Mouse (Mus musculus): ENCODE measurements around the gene Ccdc47. TPM values are rescaled to one million over a fixed set of nuclear protein-coding genes. Genes with fewer than 3 reads are reported as not detected.

Ccdc47 gene
- polyA plus RNA-seq, 1 experiment from 2014 or later = 90.2 TPM

- no peak for ATAC-seq (ENCODE audit: low FRiP score, low read depth)
- H3K4me1 ChIP-seq = peaks cover 8% of the 10 kb centered on the region
- no peaks in the 10 kb centered on the region for H3K27me3 ChIP-seq (replicated peaks)
- H3K4me3 ChIP-seq = peak overlapping the region; percentile 73
- H3K36me3 ChIP-seq = peaks cover 24% of the 10 kb centered on the region
- H3K9ac ChIP-seq = peak overlapping the region; percentile 57; the same call in 1 of the 2 replicates
- peak overlapping the region; percentile 78 for H3K4me2 ChIP-seq (replicated peaks)
- no peaks in the 10 kb centered on the region for H3K9me3 ChIP-seq
- WGBS = 51% methylated on average over 3 of the region's 3 CpGs
- peak overlapping the region; percentile 65 for H3K27ac ChIP-seq
Measured at GRCm38 (mm10) chr11:106194155-106194541, 22.0 kb downstream of the Ccdc47 start.

GRCm38 (mm10) chr11:106193371-106194154, 22.6 kb downstream of the Ccdc47 start:
- Histone ChIP-seq H3K9me3 (no peaks in the 10 kb centered on the region), H3K36me3 (peaks cover 23% of the 10 kb centered on the region), H3K4me3 (peak overlapping the region; percentile 73), H3K27ac (peak overlapping the region; percentile 65), H3K9ac (peak overlapping the region; percentile 67), H3K4me2 (replicated peaks) (peak overlapping the region; percentile 78), H3K4me1 (peaks cover 8% of the 10 kb centered on the region), H3K27me3 (replicated peaks) (no peaks in the 10 kb centered on the region)
- peak; percentile 97 for ATAC-seq (ENCODE audit: low FRiP score, low read depth)
- under 1% methylated on average over 43 of the region's 44 CpGs for WGBS

GRCm38 (mm10) chr11:106192657-106193370, 23.3 kb downstream of the Ccdc47 start:
- peak; percentile 23; the same call in 1 of the 2 replicates for ATAC-seq (ENCODE audit: low FRiP score, low read depth)
- H3K9ac ChIP-seq = peak overlapping the region; percentile 67
- peaks cover 8% of the 10 kb centered on the region for H3K4me1 ChIP-seq
- H3K4me3 ChIP-seq = peak overlapping the region; percentile 73
- 11% methylated on average over 19 of the region's 19 CpGs for WGBS
- peaks cover 15% of the 10 kb centered on the region for H3K36me3 ChIP-seq
- no peaks in the 10 kb centered on the region for H3K27me3 ChIP-seq (replicated peaks)
- peak overlapping the region; percentile 78 for H3K4me2 ChIP-seq (replicated peaks)
- H3K27ac ChIP-seq = peak overlapping the region; percentile 65
- no peaks in the 10 kb centered on the region for H3K9me3 ChIP-seq

- Histone ChIP-seq H3K27ac (no peak overlapping the region), H3K9me3 (no peaks in the 10 kb centered on the region), H3K4me1 (peaks cover 8% of the 10 kb centered on the region), H3K9ac (no peak overlapping the region), H3K36me3 (peaks cover 10% of the 10 kb centered on the region), H3K4me2 (replicated peaks) (peak overlapping the region; percentile 78), H3K4me3 (no peak overlapping the region), H3K27me3 (replicated peaks) (no peaks in the 10 kb centered on the region)
- 88% methylated on average over 5 of the region's 5 CpGs for WGBS
- no peak for ATAC-seq (ENCODE audit: low FRiP score, low read depth)
Measured at GRCm38 (mm10) chr11:106192241-106192640, 23.9 kb downstream of the Ccdc47 start.

GRCm38 (mm10) chr11:106191716-106192115, 24.4 kb downstream of the Ccdc47 start:
- no peak overlapping the region for H3K4me3 ChIP-seq

GRCm38 (mm10) chr11:106187326-106187725, 28.8 kb downstream of the Ccdc47 start:
- 95% methylated on average over 4 of the region's 4 CpGs for whole genome bisulfite sequencing

More at GRCm38 (mm10) chr11:106191716-106192115, 24.4 kb downstream of the Ccdc47 start:
- Histone ChIP-seq H3K9me3 (no peaks in the 10 kb centered on the region), H3K4me2 (replicated peaks) (no peak overlapping the region), H3K27ac (no peak overlapping the region), H3K9ac (no peak overlapping the region), H3K36me3 (peaks cover 6% of the 10 kb centered on the region), H3K4me1 (peaks cover 8% of the 10 kb centered on the region), H3K27me3 (replicated peaks) (no peaks in the 10 kb centered on the region)
- ATAC-seq (ENCODE audit: low FRiP score, low read depth) = no peak
- WGBS = 95% methylated on average over 3 of the region's 3 CpGs

GRCm38 (mm10) chr11:106180449-106180801, 35.7 kb downstream of the Ccdc47 start:
- Histone ChIP-seq H3K4me2 (replicated peaks) (no peak overlapping the region), H3K9ac (no peak overlapping the region), H3K9me3 (no peaks in the 10 kb centered on the region), H3K4me3 (no peak overlapping the region), H3K4me1 (no peaks in the 10 kb centered on the region), H3K36me3 (peaks cover 7% of the 10 kb centered on the region; the same call in 1 of the 2 replicates), H3K27me3 (replicated peaks) (no peaks in the 10 kb centered on the region), H3K27ac (no peak overlapping the region)
- no peak for ATAC-seq (ENCODE audit: low FRiP score, low read depth)
- WGBS = 94% methylated on average over 2 of the region's 2 CpGs

More at GRCm38 (mm10) chr11:106187326-106187725, 28.8 kb downstream of the Ccdc47 start:
- no peak overlapping the region for H3K4me2 ChIP-seq (replicated peaks)
- H3K9ac ChIP-seq = no peak overlapping the region
- H3K9me3 ChIP-seq = no peaks in the 10 kb centered on the region
- H3K36me3 ChIP-seq = peaks cover 12% of the 10 kb centered on the region; the same call in 1 of the 2 replicates
- H3K4me1 ChIP-seq = peaks cover 2% of the 10 kb centered on the region
- no peaks in the 10 kb centered on the region for H3K27me3 ChIP-seq (replicated peaks)
- H3K27ac ChIP-seq = no peak overlapping the region
- ATAC-seq (ENCODE audit: low FRiP score, low read depth) = no peak
- no peak overlapping the region for H3K4me3 ChIP-seq

- Histone ChIP-seq H3K27ac (no peak overlapping the region), H3K4me1 (no peaks in the 10 kb centered on the region), H3K9me3 (no peaks in the 10 kb centered on the region), H3K27me3 (replicated peaks) (no peaks in the 10 kb centered on the region), H3K4me2 (replicated peaks) (no peak overlapping the region), H3K9ac (no peak overlapping the region), H3K36me3 (peaks cover 6% of the 10 kb centered on the region; the same call in 1 of the 2 replicates), H3K4me3 (no peak overlapping the region)
- WGBS = 87% methylated on average over 7 of the region's 7 CpGs
- ATAC-seq (ENCODE audit: low FRiP score, low read depth) = no peak
Measured at GRCm38 (mm10) chr11:106179711-106180448, 36.3 kb downstream of the Ccdc47 start.

GRCm38 (mm10) chr11:106178036-106178782, 37.9 kb downstream of the Ccdc47 start:
- Histone ChIP-seq H3K27ac (no peak overlapping the region), H3K27me3 (replicated peaks) (no peaks in the 10 kb centered on the region), H3K9me3 (no peaks in the 10 kb centered on the region), H3K9ac (no peak overlapping the region), H3K4me1 (no peaks in the 10 kb centered on the region), H3K4me3 (no peak overlapping the region), H3K4me2 (replicated peaks) (no peak overlapping the region), H3K36me3 (peaks cover 5% of the 10 kb centered on the region; the same call in 1 of the 2 replicates)
- ATAC-seq (ENCODE audit: low FRiP score, low read depth) = no peak
- WGBS = 77% methylated on average over 5 of the region's 5 CpGs

GRCm38 (mm10) chr11:106176372-106176771, 39.8 kb downstream of the Ccdc47 start:
- no peaks in the 10 kb centered on the region for H3K9me3 ChIP-seq
- no peak overlapping the region for H3K27ac ChIP-seq
- H3K9ac ChIP-seq = no peak overlapping the region
- no peaks in the 10 kb centered on the region for H3K27me3 ChIP-seq (replicated peaks)
- H3K4me1 ChIP-seq = no peaks in the 10 kb centered on the region
- no peak overlapping the region for H3K4me2 ChIP-seq (replicated peaks)
- peaks cover 15% of the 10 kb centered on the region; the same call in 1 of the 2 replicates for H3K36me3 ChIP-seq
- ATAC-seq (ENCODE audit: low FRiP score, low read depth) = no peak
- WGBS = 89% methylated on average over 5 of the region's 5 CpGs
- no peak overlapping the region for H3K4me3 ChIP-seq

GRCm38 (mm10) chr11:106175081-106175480, 41.1 kb downstream of the Ccdc47 start:
- WGBS = 71% methylated on average over 3 of the region's 3 CpGs
- H3K36me3 ChIP-seq = peaks cover 26% of the 10 kb centered on the region
- no peak overlapping the region for H3K4me2 ChIP-seq (replicated peaks)
- H3K4me1 ChIP-seq = no peaks in the 10 kb centered on the region
- no peaks in the 10 kb centered on the region for H3K27me3 ChIP-seq (replicated peaks)
- H3K4me3 ChIP-seq = no peak overlapping the region
- H3K27ac ChIP-seq = no peak overlapping the region
- H3K9me3 ChIP-seq = no peaks in the 10 kb centered on the region
- no peak for ATAC-seq (ENCODE audit: low FRiP score, low read depth)
- H3K9ac ChIP-seq = no peak overlapping the region

All from neural tube, embryonic 12.5 days (tissue).